Mouse (Mus musculus): ENCODE measurements around the gene Irf2bp1. TPM values are rescaled to one million over a fixed set of nuclear protein-coding genes. Genes with fewer than 3 reads are reported as not detected.

The Irf2bp1 gene
- polyA plus RNA-seq, 1 experiment: 18.1 TPM

DNA sequence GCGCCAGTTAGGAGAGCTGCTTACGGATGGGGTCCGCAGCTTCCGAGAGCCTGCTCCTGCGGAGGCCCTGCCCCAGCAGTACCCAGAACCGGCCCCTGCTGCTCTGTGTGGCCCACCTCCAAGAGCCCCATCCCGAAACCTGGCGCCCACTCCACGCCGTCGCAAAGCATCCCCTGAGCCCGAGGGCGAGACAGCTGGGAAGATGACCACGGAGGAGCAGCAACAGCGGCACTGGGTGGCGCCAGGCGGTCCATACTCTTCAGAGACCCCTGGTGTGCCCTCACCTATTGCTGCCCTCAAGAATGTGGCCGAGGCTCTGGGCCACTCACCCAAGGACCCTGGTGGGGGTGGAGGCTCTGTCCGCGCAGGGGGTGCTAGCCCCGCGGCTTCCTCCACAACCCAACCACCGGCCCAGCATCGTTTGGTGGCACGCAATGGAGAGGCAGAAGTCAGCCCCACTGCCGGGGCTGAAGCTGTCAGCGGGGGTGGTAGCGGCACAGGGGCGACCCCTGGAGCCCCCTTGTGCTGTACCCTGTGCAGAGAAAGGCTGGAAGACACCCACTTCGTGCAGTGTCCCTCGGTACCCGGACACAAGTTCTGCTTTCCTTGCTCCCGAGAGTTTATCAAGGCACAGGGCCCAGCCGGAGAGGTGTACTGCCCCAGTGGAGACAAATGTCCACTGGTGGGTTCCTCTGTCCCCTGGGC is 1.7 kb downstream of the Irf2bp1 start:
- no peaks in the 10 kb centered on the region; the same call in 1 of the 2 replicates for H3K36me3 ChIP-seq (ENCODE audit: control insufficient read depth, insufficient read depth, low read length)
- WGBS: 80% methylated on average over 34 of the region's 34 CpGs
- TF ChIP-seq CTCF (conservative IDR thresholded peaks at IDR 0.05; ENCODE audit: insufficient read depth, insufficient read length, low read depth, low read length) (no peak), POLR2A (IDR thresholded peaks at IDR 0.05; ENCODE audit: low read depth, low read length) (no peak)
- no peak for DNase-seq
- H3K4me1 ChIP-seq (ENCODE audit: control insufficient read depth, insufficient read depth, low read length): peaks cover 20% of the 10 kb centered on the region
- no peak overlapping the region for H3K4me3 ChIP-seq (ENCODE audit: insufficient read depth, low read depth, low read length)
- H3K27ac ChIP-seq (ENCODE audit: insufficient read depth, low read depth, low read length): no peak overlapping the region
- no peaks in the 10 kb centered on the region for H3K27me3 ChIP-seq (replicated peaks; ENCODE audit: control insufficient read depth, insufficient read depth, low read length)

DNA sequence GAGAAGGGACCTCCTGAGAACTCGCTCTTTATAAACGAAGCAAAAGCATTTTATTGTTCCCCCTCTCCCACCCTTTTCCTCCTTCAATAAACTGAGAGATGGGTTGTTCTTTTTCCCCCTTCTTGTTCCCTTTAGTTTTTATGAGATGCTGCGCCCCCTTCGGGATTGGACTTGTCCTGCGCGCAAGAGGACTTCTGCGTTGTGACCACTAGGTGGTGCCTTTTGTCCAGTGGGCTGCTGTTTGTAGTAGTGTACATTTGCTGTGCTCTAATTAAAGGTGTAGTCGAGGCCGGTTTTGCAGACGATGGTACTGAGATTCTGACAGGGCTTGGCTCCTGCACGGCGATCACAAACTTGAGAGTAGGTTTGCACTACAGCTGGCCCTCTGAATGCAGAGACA is 2.6 kb downstream of the Irf2bp1 start:
- no peak overlapping the region for H3K27ac ChIP-seq (ENCODE audit: insufficient read depth, low read depth, low read length)
- no peak overlapping the region for H3K4me3 ChIP-seq (ENCODE audit: insufficient read depth, low read depth, low read length)
- TF ChIP-seq POLR2A (IDR thresholded peaks at IDR 0.05; ENCODE audit: low read depth, low read length): no peak
- peak; percentile 99 for TF ChIP-seq CTCF (conservative IDR thresholded peaks at IDR 0.05; ENCODE audit: insufficient read depth, insufficient read length, low read depth, low read length)
- no peaks in the 10 kb centered on the region; the same call in 1 of the 2 replicates for H3K36me3 ChIP-seq (ENCODE audit: control insufficient read depth, insufficient read depth, low read length)
- DNase-seq: peak; percentile 92
- no peaks in the 10 kb centered on the region for H3K27me3 ChIP-seq (replicated peaks; ENCODE audit: control insufficient read depth, insufficient read depth, low read length)
- peaks cover 20% of the 10 kb centered on the region for H3K4me1 ChIP-seq (ENCODE audit: control insufficient read depth, insufficient read depth, low read length)
- 5% methylated on average over 12 of the region's 12 CpGs for whole genome bisulfite sequencing

DNA sequence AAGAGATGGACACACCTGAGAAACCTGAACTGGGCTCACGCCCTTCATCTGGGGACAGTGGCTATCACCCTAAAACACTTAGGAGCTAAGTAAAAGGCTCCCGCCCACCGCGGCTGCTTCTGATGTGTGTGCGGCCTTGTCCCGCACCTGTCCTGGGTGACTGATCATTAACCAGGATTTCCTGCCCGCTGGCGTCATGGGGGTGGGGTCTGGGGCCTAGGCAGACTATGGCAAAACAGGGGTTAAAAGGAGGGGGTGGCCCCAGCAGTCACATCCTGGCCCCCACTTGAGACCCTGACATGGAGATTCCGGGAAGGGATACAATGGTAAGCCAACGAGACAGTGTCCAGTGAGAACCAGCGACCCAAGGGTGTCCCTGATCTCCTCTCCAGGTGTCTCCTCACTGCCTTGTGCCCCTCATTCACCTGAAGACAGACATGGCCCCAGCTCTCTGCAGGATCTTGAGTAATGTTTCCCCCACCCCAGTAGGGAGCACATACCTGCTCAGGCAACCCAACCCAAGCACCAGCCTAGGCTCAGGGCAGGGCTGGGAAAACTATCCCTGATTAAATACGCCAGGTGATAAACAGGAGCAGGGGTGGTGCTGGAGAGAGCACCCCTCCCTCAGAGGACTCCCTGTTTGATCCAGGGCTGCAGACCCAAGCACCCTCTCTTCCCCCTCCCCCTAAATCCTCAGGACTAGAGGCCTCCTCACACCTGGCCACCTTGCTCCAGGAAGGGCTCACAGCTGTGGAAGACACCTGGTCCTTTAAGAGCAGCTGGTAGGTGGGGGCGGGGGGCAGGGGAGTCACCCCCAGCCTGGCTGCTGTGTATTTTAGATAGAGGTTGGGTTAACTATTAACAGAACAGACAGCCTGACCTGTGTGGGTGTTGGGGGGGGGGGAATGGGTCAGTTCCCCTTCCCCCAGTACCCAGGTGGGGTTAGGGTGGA is 3.5 kb downstream of the Irf2bp1 start:
- DNase-seq: peak; percentile 36
- WGBS: 41% methylated on average over 13 of the region's 13 CpGs
- no peak overlapping the region for H3K27ac ChIP-seq (ENCODE audit: insufficient read depth, low read depth, low read length)
- TF ChIP-seq CTCF (conservative IDR thresholded peaks at IDR 0.05; ENCODE audit: insufficient read depth, insufficient read length, low read depth, low read length) (no peak), POLR2A (IDR thresholded peaks at IDR 0.05; ENCODE audit: low read depth, low read length) (peak; percentile 4)
- H3K4me3 ChIP-seq (ENCODE audit: insufficient read depth, low read depth, low read length): no peak overlapping the region
- H3K36me3 ChIP-seq (ENCODE audit: control insufficient read depth, insufficient read depth, low read length): no peaks in the 10 kb centered on the region; the same call in 1 of the 2 replicates
- H3K27me3 ChIP-seq (replicated peaks; ENCODE audit: control insufficient read depth, insufficient read depth, low read length): no peaks in the 10 kb centered on the region
- peaks cover 20% of the 10 kb centered on the region for H3K4me1 ChIP-seq (ENCODE audit: control insufficient read depth, insufficient read depth, low read length)

DNA sequence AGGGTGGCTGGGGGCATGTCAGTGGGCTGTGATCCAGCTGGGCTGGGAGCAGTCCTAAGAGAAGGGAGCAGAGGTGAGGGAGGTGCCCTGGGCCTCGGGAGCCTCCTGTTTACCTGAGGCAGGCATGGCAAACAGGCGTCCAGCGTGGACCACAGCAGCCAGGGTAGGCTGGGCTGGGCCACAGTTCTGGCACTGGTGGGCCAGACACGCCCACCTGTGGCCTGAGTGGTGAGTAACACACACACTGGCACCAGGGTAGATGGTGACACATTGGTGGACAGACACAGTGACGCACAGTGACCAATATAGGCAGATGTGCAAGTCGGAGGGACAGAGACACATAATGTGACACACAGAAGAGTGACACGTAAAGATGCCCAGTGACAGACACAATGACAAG is 6.7 kb downstream of the Irf2bp1 start:
- Histone ChIP-seq H3K4me3 (ENCODE audit: insufficient read depth, low read depth, low read length) (no peak overlapping the region), H3K27me3 (replicated peaks; ENCODE audit: control insufficient read depth, insufficient read depth, low read length) (no peaks in the 10 kb centered on the region), H3K36me3 (ENCODE audit: control insufficient read depth, insufficient read depth, low read length) (no peaks in the 10 kb centered on the region; the same call in 1 of the 2 replicates), H3K4me1 (ENCODE audit: control insufficient read depth, insufficient read depth, low read length) (peaks cover 14% of the 10 kb centered on the region), H3K27ac (ENCODE audit: insufficient read depth, low read depth, low read length) (no peak overlapping the region)
- TF ChIP-seq CTCF (conservative IDR thresholded peaks at IDR 0.05; ENCODE audit: insufficient read depth, insufficient read length, low read depth, low read length) (no peak), POLR2A (IDR thresholded peaks at IDR 0.05; ENCODE audit: low read depth, low read length) (no peak)
- WGBS: 80% methylated on average over 7 of the region's 7 CpGs
- DNase-seq: no peak

DNA sequence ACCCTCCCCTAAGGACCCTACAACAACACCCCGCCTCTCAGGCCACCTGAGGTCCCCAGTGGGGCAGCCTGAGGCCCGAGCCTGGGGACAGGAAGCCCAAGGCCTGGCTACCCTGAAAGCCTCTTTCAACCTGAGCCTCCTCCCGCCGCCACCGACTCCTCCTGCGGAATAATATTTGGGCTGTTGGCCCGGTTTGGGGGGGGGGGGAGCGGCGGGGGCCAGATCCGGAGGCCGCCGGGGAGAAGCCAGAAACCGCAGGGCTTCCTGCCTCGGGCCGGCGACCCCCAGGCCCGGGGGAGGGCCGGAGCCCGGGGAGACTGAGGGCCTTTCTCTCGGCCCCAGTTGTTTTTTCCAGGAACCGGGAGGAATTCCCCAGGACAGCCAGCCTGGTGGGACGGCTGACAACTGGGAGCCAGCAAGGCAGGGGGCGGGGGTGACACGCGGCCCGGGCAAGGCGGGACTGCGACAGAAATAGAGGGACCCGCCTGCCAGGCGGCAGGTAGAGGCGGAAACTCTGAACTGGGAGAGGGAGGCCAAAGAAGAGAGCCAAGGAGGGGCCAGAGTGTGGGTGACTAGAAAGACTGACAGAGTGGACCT is 8.3 kb downstream of the Irf2bp1 start:
- H3K4me1 ChIP-seq (ENCODE audit: control insufficient read depth, insufficient read depth, low read length): peaks cover 8% of the 10 kb centered on the region; the same call in 1 of the 2 replicates
- 2% methylated on average over 26 of the region's 31 CpGs for WGBS
- DNase-seq: peak; percentile 45
- H3K4me3 ChIP-seq (ENCODE audit: insufficient read depth, low read depth, low read length): peak overlapping the region; percentile 43
- H3K36me3 ChIP-seq (ENCODE audit: control insufficient read depth, insufficient read depth, low read length): no peaks in the 10 kb centered on the region
- no peaks in the 10 kb centered on the region for H3K27me3 ChIP-seq (replicated peaks; ENCODE audit: control insufficient read depth, insufficient read depth, low read length)
- peak overlapping the region; percentile 26; the same call in 1 of the 2 replicates for H3K27ac ChIP-seq (ENCODE audit: insufficient read depth, low read depth, low read length)
- no peak for TF ChIP-seq POLR2A (IDR thresholded peaks at IDR 0.05; ENCODE audit: low read depth, low read length)
- no peak for TF ChIP-seq CTCF (conservative IDR thresholded peaks at IDR 0.05; ENCODE audit: insufficient read depth, insufficient read length, low read depth, low read length)

DNA sequence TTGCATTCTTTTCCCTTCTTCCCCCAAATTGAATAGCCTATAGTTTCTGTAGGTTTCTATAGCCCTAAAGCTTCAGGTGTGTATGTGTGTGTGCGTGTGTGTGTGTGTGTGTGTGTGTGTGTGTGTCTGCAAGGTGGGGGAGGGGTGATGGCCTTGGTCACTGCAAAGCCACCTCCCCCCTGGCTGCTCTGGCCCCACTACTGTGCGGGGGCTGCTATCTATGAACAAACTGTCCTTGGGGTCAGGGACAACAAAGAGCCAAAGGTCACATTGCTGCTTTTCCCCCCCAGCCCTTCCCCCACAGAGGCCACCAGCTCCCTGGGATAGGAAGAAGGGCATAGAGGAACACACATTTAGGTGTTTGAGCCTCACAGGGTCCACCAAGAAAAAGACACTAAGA is 9.0 kb downstream of the Irf2bp1 start:
- Histone ChIP-seq H3K36me3 (ENCODE audit: control insufficient read depth, insufficient read depth, low read length) (no peaks in the 10 kb centered on the region), H3K4me3 (ENCODE audit: insufficient read depth, low read depth, low read length) (no peak overlapping the region), H3K4me1 (ENCODE audit: control insufficient read depth, insufficient read depth, low read length) (0 out of 2 replicates have a peak, but pooled peaks cover under 1% of the 10 kb centered on the region), H3K27ac (ENCODE audit: insufficient read depth, low read depth, low read length) (no peak overlapping the region), H3K27me3 (replicated peaks; ENCODE audit: control insufficient read depth, insufficient read depth, low read length) (no peaks in the 10 kb centered on the region)
- 54% methylated on average over 2 of the region's 2 CpGs for WGBS
- TF ChIP-seq POLR2A (IDR thresholded peaks at IDR 0.05; ENCODE audit: low read depth, low read length) (no peak), CTCF (conservative IDR thresholded peaks at IDR 0.05; ENCODE audit: insufficient read depth, insufficient read length, low read depth, low read length) (no peak)
- DNase-seq: no peak

Measured in kidney, adult 2 months (tissue).